Mouse (Mus musculus): ENCODE results near the gene Phf21b. TPM values are rescaled to one million over a fixed set of nuclear protein-coding genes. Genes with fewer than 3 reads are reported as not detected.
A peak's percentile ranks its signal among the peaks of the same experiment; 100 is the strongest.
"Not testable (repeated sequence)": the region's sequence is repeated elsewhere in the genome, so short reads cannot be mapped to it uniquely, and the experiment has no call there.

Gene Phf21b
- polyA plus RNA-seq (2014; fragmentation: Nextera tagmentation; extraction: Ambion mirVana): 2.1 and 2.2 TPM in 2 replicates

DNA sequence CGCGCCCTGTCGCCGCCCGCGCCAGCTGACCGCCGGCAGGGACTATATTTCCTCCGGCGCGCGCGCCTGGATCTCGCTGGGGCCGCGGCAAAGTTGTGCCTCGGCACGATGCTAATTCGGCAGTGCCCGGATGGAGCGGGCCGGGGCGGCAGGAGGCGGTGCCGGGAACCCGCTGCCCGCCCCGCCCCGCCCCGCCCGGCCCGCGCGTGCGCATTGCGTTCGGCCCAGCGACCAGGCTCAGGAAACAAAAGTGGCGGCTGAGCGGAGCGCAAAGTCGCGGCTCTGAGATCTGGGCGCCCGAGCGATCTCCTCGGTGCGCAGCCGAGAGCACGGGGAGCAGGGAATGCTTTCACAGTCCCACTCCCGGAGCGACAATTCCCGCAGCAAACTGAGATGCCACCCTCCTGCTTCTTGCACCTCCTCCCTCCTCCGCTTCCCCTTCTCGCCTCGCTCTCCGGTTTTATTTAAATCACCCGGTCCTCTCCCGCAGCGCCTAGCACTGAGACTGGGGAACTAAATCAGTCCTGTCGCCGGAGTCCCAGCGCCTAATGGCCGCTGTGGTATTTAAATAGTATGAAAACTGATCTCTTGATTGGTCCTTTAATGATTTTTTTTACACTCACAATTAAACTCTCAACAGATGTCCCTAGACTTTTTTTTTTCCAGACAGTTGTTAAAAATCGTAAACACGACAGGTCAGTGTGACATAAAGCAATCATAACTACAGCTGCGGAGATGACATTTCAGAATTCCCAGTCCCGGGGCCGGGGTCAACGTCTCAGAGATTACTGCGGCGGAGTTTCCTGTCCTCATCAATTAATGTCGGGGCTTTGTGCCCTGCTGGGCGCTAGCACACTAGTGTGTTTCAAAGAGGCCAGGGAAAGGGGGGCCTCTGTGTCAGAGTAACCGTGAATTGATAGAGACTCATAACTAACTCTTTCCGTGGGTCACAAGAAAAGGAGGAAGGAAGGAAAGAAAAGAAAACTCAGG, at the start of gene Phf21b:
Gene Phf21b (minus strand): TSS at position 44 of the 990 bp plus-strand sequence.
- H3K27ac ChIP-seq (ENCODE audit: low read depth): peak within 1 kb of the TSS; percentile 76
- peak within 1 kb of the TSS; percentile 68 for H3K4me3 ChIP-seq (ENCODE audit: low read depth, low read length)
- H3K9me3 ChIP-seq (ENCODE audit: control insufficient read depth, low read length): no peaks in the 10 kb centered on the region
- under 1% methylated on average over 73 of the region's 76 CpGs for WGBS
- peak within 1 kb of the TSS; percentile 64 for H3K9ac ChIP-seq (ENCODE audit: low read length)
- DNase-seq (ENCODE audit: low spot score): peak; percentile 91
- no peaks in the 10 kb centered on the region for H3K36me3 ChIP-seq (ENCODE audit: control insufficient read depth, insufficient read depth, low read length)
- H3K4me1 ChIP-seq (replicated peaks; ENCODE audit: control insufficient read depth, insufficient read depth, low read length): peaks cover 30% of the 10 kb centered on the region
- H3K27me3 ChIP-seq (replicated peaks; ENCODE audit: control insufficient read depth, insufficient read depth, low read length): peaks cover 8% of the 10 kb centered on the region; the same call in 1 of the 2 replicates
- H3K4me2 ChIP-seq (ENCODE audit: low read length): peak within 1 kb of the TSS; percentile 98
- ATAC-seq (replicated peaks; ENCODE audit: low FRiP score, low TSS enrichment, low read depth): peak; percentile 72

DNA sequence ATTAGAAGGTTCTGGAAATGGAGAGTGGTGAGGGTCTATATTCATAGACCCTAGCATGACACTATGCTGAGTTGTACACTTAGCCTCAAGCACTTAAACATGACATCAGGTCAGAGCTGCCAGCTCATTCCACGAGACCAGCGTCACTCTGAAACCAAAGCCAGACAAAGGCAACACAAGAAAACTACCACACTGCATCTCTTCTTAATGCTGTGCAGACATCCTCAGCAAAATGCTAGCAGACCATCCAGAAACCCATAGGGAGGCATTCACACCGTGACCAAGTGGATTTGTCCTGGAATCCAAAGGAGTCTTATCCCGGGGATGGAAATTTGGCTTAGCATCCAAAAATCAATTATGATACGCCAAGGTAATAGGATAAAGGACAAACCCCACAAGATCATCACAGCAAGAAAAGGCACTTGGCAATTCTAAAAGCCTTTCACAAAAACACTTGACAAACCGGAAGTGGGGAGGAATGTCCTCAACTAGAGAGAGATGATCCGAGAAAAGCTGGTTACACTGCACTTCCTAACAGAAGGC, 48.1 kb upstream of the Phf21b start:
- DNase-seq (ENCODE audit: low spot score) (no peak), ATAC-seq (replicated peaks; ENCODE audit: low FRiP score, low TSS enrichment, low read depth) (no peak)
- 77% methylated on average over 7 of the region's 7 CpGs for WGBS
- Histone ChIP-seq H3K4me2 (ENCODE audit: low read length) (no peak overlapping the region), H3K4me3 (ENCODE audit: low read depth, low read length) (no peak overlapping the region), H3K4me1 (replicated peaks; ENCODE audit: control insufficient read depth, insufficient read depth, low read length) (no peaks in the 10 kb centered on the region), H3K27ac (ENCODE audit: low read depth) (no peak overlapping the region), H3K27me3 (replicated peaks; ENCODE audit: control insufficient read depth, insufficient read depth, low read length) (no peaks in the 10 kb centered on the region), H3K9me3 (ENCODE audit: control insufficient read depth, low read length) (no peaks in the 10 kb centered on the region), H3K36me3 (ENCODE audit: control insufficient read depth, insufficient read depth, low read length) (no peaks in the 10 kb centered on the region), H3K9ac (ENCODE audit: low read length) (no peak overlapping the region)

DNA sequence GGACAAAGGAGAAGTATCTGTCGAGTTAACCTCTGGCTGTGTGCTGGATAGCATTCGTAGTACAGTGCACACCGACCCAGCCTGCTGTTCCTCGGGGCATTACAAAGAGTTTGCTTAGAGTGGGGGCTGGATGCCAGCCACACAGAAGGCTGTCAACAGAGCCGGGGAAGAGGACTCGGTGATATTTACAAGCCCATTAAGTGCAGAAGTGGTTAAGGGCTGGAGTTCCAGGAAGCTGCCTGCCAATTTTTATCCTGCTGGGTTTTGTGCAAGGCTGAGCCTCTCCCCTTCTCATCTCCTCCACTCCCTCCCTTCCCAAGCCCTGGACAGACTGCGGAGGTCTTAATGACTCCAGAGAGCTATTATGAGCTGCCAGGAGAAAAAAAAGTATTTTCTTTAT, 42.2 kb upstream of the Phf21b start:
- no peak for ATAC-seq (replicated peaks; ENCODE audit: low FRiP score, low TSS enrichment, low read depth)
- H3K4me3 ChIP-seq (ENCODE audit: low read depth, low read length): no peak overlapping the region
- no peaks in the 10 kb centered on the region for H3K36me3 ChIP-seq (ENCODE audit: control insufficient read depth, insufficient read depth, low read length)
- no peak overlapping the region for H3K9ac ChIP-seq (ENCODE audit: low read length)
- no peaks in the 10 kb centered on the region for H3K27me3 ChIP-seq (replicated peaks; ENCODE audit: control insufficient read depth, insufficient read depth, low read length)
- no peak overlapping the region for H3K27ac ChIP-seq (ENCODE audit: low read depth)
- 32% methylated on average over 7 of the region's 7 CpGs for WGBS
- H3K9me3 ChIP-seq (ENCODE audit: control insufficient read depth, low read length): no peaks in the 10 kb centered on the region
- H3K4me2 ChIP-seq (ENCODE audit: low read length): no peak overlapping the region
- no peak for DNase-seq (ENCODE audit: low spot score)
- no peaks in the 10 kb centered on the region for H3K4me1 ChIP-seq (replicated peaks; ENCODE audit: control insufficient read depth, insufficient read depth, low read length)

DNA sequence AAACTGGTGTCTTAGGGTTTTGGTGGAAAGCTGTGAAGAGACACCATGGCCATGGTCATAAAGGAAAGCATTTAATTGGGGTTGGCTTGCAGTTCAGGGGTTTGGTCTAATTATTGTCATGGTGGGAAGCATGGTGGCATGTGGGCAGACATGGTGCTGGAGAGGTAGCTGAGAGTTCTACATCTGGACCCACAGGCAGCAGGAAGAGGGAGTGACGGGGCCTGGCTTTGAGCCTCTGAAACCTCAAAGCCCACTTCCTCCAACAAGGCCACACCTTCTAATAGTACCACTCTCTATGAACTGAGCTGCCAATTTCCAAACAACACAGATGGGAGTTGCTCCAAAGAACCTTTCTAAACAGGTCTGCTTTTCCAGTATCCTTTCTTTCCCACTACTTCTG, 40.8 kb upstream of the Phf21b start:
- 74% methylated on average over 1 of the region's 1 CpGs for WGBS
- H3K4me1 ChIP-seq (replicated peaks; ENCODE audit: control insufficient read depth, insufficient read depth, low read length): no peaks in the 10 kb centered on the region
- no peaks in the 10 kb centered on the region for H3K9me3 ChIP-seq (ENCODE audit: control insufficient read depth, low read length)
- no peak overlapping the region for H3K4me2 ChIP-seq (ENCODE audit: low read length)
- no peak overlapping the region for H3K9ac ChIP-seq (ENCODE audit: low read length)
- no peak for DNase-seq (ENCODE audit: low spot score)
- no peaks in the 10 kb centered on the region for H3K36me3 ChIP-seq (ENCODE audit: control insufficient read depth, insufficient read depth, low read length)
- no peak overlapping the region for H3K27ac ChIP-seq (ENCODE audit: low read depth)
- no peaks in the 10 kb centered on the region for H3K27me3 ChIP-seq (replicated peaks; ENCODE audit: control insufficient read depth, insufficient read depth, low read length)
- no peak for ATAC-seq (replicated peaks; ENCODE audit: low FRiP score, low TSS enrichment, low read depth)
- no peak overlapping the region for H3K4me3 ChIP-seq (ENCODE audit: low read depth, low read length)

DNA sequence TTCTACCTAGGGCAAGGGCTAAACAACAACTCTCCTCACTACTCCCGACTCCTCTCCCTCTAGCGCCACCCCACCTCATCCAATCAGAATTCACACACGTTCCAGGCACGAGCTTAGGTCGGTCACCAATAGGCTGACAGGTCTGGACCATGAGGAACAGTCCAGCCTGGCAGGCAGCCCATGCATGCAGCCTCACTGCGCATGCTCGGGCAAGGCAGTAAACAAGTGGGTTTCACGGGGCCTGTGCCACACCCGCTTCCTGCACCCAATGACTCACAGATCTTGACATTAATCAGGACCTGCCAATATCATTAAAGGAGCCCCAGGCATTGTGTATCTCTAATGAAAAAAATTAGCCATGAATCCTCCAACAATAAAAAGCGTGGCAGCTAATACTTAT, 40.4 kb upstream of the Phf21b start:
- not testable (repeated sequence) for H3K4me2 ChIP-seq (ENCODE audit: low read length); ATAC-seq (replicated peaks; ENCODE audit: low FRiP score, low TSS enrichment, low read depth)
- 74% methylated on average over 10 of the region's 10 CpGs for WGBS

DNA sequence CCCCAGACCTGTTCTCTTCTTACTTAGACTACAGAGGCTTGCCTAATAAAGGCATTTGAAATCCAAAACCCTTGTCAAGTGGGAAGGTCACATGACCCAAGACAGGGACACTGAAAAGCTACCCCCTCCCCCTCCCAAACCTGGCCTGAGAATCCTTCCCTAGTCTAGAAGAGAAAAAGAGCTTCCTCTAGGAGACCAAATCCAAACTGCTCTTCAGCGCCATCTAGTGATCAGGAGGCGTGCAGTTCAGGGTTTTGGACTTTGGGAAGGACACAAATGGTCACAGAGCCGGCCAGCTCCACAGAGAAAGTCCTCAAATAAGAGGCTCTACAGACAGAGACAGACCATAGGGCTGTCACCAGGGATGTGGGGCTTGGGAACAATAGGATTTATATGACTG, 35.8 kb upstream of the Phf21b start:
- H3K4me1 ChIP-seq (replicated peaks; ENCODE audit: control insufficient read depth, insufficient read depth, low read length): no peaks in the 10 kb centered on the region
- H3K4me2 ChIP-seq (ENCODE audit: low read length): no peak overlapping the region
- ATAC-seq (replicated peaks; ENCODE audit: low FRiP score, low TSS enrichment, low read depth): 0 out of 2 replicates have a peak, but pooled peaks have one; percentile 40
- H3K27ac ChIP-seq (ENCODE audit: low read depth): no peak overlapping the region
- H3K27me3 ChIP-seq (replicated peaks; ENCODE audit: control insufficient read depth, insufficient read depth, low read length): no peaks in the 10 kb centered on the region
- no peak overlapping the region for H3K9ac ChIP-seq (ENCODE audit: low read length)
- no peaks in the 10 kb centered on the region for H3K36me3 ChIP-seq (ENCODE audit: control insufficient read depth, insufficient read depth, low read length)
- H3K9me3 ChIP-seq (ENCODE audit: control insufficient read depth, low read length): no peaks in the 10 kb centered on the region
- WGBS: 5% methylated on average over 3 of the region's 3 CpGs
- H3K4me3 ChIP-seq (ENCODE audit: low read depth, low read length): no peak overlapping the region
- DNase-seq (ENCODE audit: low spot score): peak; percentile 78

More for the DNA sequence above, 40.4 kb upstream of the Phf21b start:
- not testable (repeated sequence) for H3K36me3 ChIP-seq (ENCODE audit: control insufficient read depth, insufficient read depth, low read length); DNase-seq (ENCODE audit: low spot score); H3K9me3 ChIP-seq (ENCODE audit: control insufficient read depth, low read length); H3K9ac ChIP-seq (ENCODE audit: low read length); H3K27me3 ChIP-seq (replicated peaks; ENCODE audit: control insufficient read depth, insufficient read depth, low read length); H3K27ac ChIP-seq (ENCODE audit: low read depth); H3K4me3 ChIP-seq (ENCODE audit: low read depth, low read length); H3K4me1 ChIP-seq (replicated peaks; ENCODE audit: control insufficient read depth, insufficient read depth, low read length)

DNA sequence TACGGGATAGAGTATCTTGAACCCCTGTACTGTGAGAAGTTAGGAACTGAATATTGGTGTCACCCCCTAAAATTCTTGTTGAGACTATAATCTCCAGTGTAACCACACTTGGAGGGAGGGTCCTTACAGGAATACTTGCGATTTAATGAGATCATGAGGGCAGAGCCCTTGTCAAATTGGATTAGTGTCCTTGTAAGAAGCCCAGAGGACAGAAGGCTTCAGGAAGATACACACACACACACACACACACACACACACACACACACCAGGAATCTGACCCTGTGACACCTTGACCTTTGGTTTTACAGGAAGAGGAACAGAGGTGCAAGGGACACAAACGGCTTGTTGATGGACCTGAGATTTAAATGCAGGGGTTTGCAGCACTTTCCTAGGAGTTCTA, 35.4 kb upstream of the Phf21b start:
- DNase-seq (ENCODE audit: low spot score) (no peak), ATAC-seq (replicated peaks; ENCODE audit: low FRiP score, low TSS enrichment, low read depth) (no peak)
- Histone ChIP-seq H3K27ac (ENCODE audit: low read depth) (no peak overlapping the region), H3K4me1 (replicated peaks; ENCODE audit: control insufficient read depth, insufficient read depth, low read length) (no peaks in the 10 kb centered on the region), H3K9me3 (ENCODE audit: control insufficient read depth, low read length) (no peaks in the 10 kb centered on the region), H3K27me3 (replicated peaks; ENCODE audit: control insufficient read depth, insufficient read depth, low read length) (no peaks in the 10 kb centered on the region), H3K36me3 (ENCODE audit: control insufficient read depth, insufficient read depth, low read length) (no peaks in the 10 kb centered on the region), H3K4me2 (ENCODE audit: low read length) (no peak overlapping the region), H3K9ac (ENCODE audit: low read length) (no peak overlapping the region), H3K4me3 (ENCODE audit: low read depth, low read length) (no peak overlapping the region)
- WGBS: 46% methylated on average over 3 of the region's 3 CpGs

DNA sequence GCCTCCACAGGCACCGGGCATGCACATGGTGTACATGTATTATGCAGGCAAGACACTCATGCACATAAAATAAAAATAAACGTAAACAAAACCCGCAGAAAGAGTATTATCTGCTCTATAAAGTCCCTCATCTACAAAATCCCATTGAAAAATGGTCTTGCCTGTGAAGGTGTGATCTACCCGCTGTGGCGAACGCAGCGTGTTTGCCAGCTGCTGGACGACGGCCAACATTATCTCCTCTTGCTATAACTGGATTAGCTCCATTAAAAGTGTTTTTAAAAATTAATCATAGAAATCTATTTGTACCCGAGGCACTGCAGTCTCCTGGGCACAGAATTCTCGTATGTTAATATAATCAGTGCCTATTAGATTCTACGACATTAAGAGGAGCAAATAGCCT, 32.2 kb upstream of the Phf21b start:
- H3K4me1 ChIP-seq (replicated peaks; ENCODE audit: control insufficient read depth, insufficient read depth, low read length): no peaks in the 10 kb centered on the region
- no peaks in the 10 kb centered on the region for H3K27me3 ChIP-seq (replicated peaks; ENCODE audit: control insufficient read depth, insufficient read depth, low read length)
- WGBS: 76% methylated on average over 12 of the region's 12 CpGs
- no peak overlapping the region for H3K9ac ChIP-seq (ENCODE audit: low read length)
- DNase-seq (ENCODE audit: low spot score): no peak
- H3K4me2 ChIP-seq (ENCODE audit: low read length): no peak overlapping the region
- no peaks in the 10 kb centered on the region for H3K36me3 ChIP-seq (ENCODE audit: control insufficient read depth, insufficient read depth, low read length)
- H3K9me3 ChIP-seq (ENCODE audit: control insufficient read depth, low read length): no peaks in the 10 kb centered on the region
- no peak overlapping the region for H3K27ac ChIP-seq (ENCODE audit: low read depth)
- H3K4me3 ChIP-seq (ENCODE audit: low read depth, low read length): no peak overlapping the region
- no peak for ATAC-seq (replicated peaks; ENCODE audit: low FRiP score, low TSS enrichment, low read depth)
